Mouse (Mus musculus): ENCODE measurements around the gene Ipo5. TPM values are rescaled to one million over a fixed set of nuclear protein-coding genes. Genes with fewer than 3 reads are reported as not detected.

The Ipo5 gene
- total and polyA plus RNA-seq, 2 experiments from 2014 or later = 46.5 to 65.4 TPM

- WGBS = 83% methylated on average over 1 of the region's 5 CpGs
These were observed 30.4 kb upstream of the Ipo5 start for GRCm38 (mm10) chr14:120880601-120881000.

GRCm38 (mm10) chr14:120881054-120881453 is 30.0 kb upstream of the Ipo5 start:
- DNase-seq (ENCODE audit: low spot score) = no peak
- Histone ChIP-seq H3K9ac (replicated peaks; ENCODE audit: low read length, poor library complexity, severe bottlenecking) (no peak overlapping the region), H3K4me3 (ENCODE audit: low read depth, low read length) (no peak overlapping the region), H3K4me2 (ENCODE audit: low read depth, low read length, poor library complexity, severe bottlenecking) (no peak overlapping the region), H3K27me3 (ENCODE audit: insufficient read depth, low read length) (no peaks in the 10 kb centered on the region), H3K27ac (ENCODE audit: low read depth, low read length) (no peak overlapping the region), H3K4me1 (ENCODE audit: insufficient read depth, low read length) (no peaks in the 10 kb centered on the region), H3K36me3 (ENCODE audit: insufficient read depth, low read length) (no peaks in the 10 kb centered on the region), H3K9me3 (ENCODE audit: low read length) (no peaks in the 10 kb centered on the region)
- no peak for ATAC-seq (ENCODE audit: low FRiP score)
- TF ChIP-seq CTCF (IDR thresholded peaks at IDR 0.05) = no peak
- WGBS = 91% methylated on average over 9 of the region's 9 CpGs

More at GRCm38 (mm10) chr14:120880601-120881000, 30.4 kb upstream of the Ipo5 start:
- ATAC-seq (ENCODE audit: low FRiP score) (no peak), DNase-seq (ENCODE audit: low spot score) (no peak)
- no peak overlapping the region for H3K4me3 ChIP-seq (ENCODE audit: low read depth, low read length)
- H3K4me2 ChIP-seq (ENCODE audit: low read depth, low read length, poor library complexity, severe bottlenecking) = no peak overlapping the region
- H3K4me1 ChIP-seq (ENCODE audit: insufficient read depth, low read length) = no peaks in the 10 kb centered on the region
- no peaks in the 10 kb centered on the region for H3K27me3 ChIP-seq (ENCODE audit: insufficient read depth, low read length)
- no peaks in the 10 kb centered on the region for H3K9me3 ChIP-seq (ENCODE audit: low read length)
- no peaks in the 10 kb centered on the region for H3K36me3 ChIP-seq (ENCODE audit: insufficient read depth, low read length)
- H3K9ac ChIP-seq (replicated peaks; ENCODE audit: low read length, poor library complexity, severe bottlenecking) = no peak overlapping the region
- no peak for TF ChIP-seq CTCF (IDR thresholded peaks at IDR 0.05)
- no peak overlapping the region for H3K27ac ChIP-seq (ENCODE audit: low read depth, low read length)

- Histone ChIP-seq H3K27ac (ENCODE audit: low read depth, low read length) (no peak overlapping the region), H3K36me3 (ENCODE audit: insufficient read depth, low read length) (no peaks in the 10 kb centered on the region), H3K9ac (replicated peaks; ENCODE audit: low read length, poor library complexity, severe bottlenecking) (no peak overlapping the region), H3K4me3 (ENCODE audit: low read depth, low read length) (no peak overlapping the region), H3K27me3 (ENCODE audit: insufficient read depth, low read length) (no peaks in the 10 kb centered on the region), H3K4me1 (ENCODE audit: insufficient read depth, low read length) (no peaks in the 10 kb centered on the region), H3K4me2 (ENCODE audit: low read depth, low read length, poor library complexity, severe bottlenecking) (no peak overlapping the region), H3K9me3 (ENCODE audit: low read length) (no peaks in the 10 kb centered on the region)
- ATAC-seq (ENCODE audit: low FRiP score) = no peak
- no peak for TF ChIP-seq CTCF (IDR thresholded peaks at IDR 0.05)
- 94% methylated on average over 11 of the region's 11 CpGs for WGBS
- no peak for DNase-seq (ENCODE audit: low spot score)
These were observed 22.3 kb upstream of the Ipo5 start for GRCm38 (mm10) chr14:120888681-120889080.

GRCm38 (mm10) chr14:120892369-120892768 is 18.7 kb upstream of the Ipo5 start:
- no peak overlapping the region for H3K4me3 ChIP-seq (ENCODE audit: low read depth, low read length)
- DNase-seq (ENCODE audit: low spot score) (no peak), ATAC-seq (ENCODE audit: low FRiP score) (no peak)
- no peaks in the 10 kb centered on the region for H3K27me3 ChIP-seq (ENCODE audit: insufficient read depth, low read length)
- TF ChIP-seq CTCF (IDR thresholded peaks at IDR 0.05) = no peak
- H3K9me3 ChIP-seq (ENCODE audit: low read length) = no peaks in the 10 kb centered on the region
- H3K9ac ChIP-seq (replicated peaks; ENCODE audit: low read length, poor library complexity, severe bottlenecking) = no peak overlapping the region
- H3K36me3 ChIP-seq (ENCODE audit: insufficient read depth, low read length) = no peaks in the 10 kb centered on the region
- no peaks in the 10 kb centered on the region for H3K4me1 ChIP-seq (ENCODE audit: insufficient read depth, low read length)
- no peak overlapping the region for H3K4me2 ChIP-seq (ENCODE audit: low read depth, low read length, poor library complexity, severe bottlenecking)
- no peak overlapping the region for H3K27ac ChIP-seq (ENCODE audit: low read depth, low read length)
- 76% methylated on average over 8 of the region's 8 CpGs for WGBS

GRCm38 (mm10) chr14:120896613-120897012 is 14.4 kb upstream of the Ipo5 start:
- Histone ChIP-seq H3K4me1 (ENCODE audit: insufficient read depth, low read length) (no peaks in the 10 kb centered on the region), H3K36me3 (ENCODE audit: insufficient read depth, low read length) (no peaks in the 10 kb centered on the region), H3K4me2 (ENCODE audit: low read depth, low read length, poor library complexity, severe bottlenecking) (no peak overlapping the region), H3K4me3 (ENCODE audit: low read depth, low read length) (no peak overlapping the region), H3K9me3 (ENCODE audit: low read length) (no peaks in the 10 kb centered on the region), H3K27ac (ENCODE audit: low read depth, low read length) (no peak overlapping the region), H3K9ac (replicated peaks; ENCODE audit: low read length, poor library complexity, severe bottlenecking) (no peak overlapping the region), H3K27me3 (ENCODE audit: insufficient read depth, low read length) (no peaks in the 10 kb centered on the region)
- WGBS = 79% methylated on average over 11 of the region's 11 CpGs
- no peak for TF ChIP-seq CTCF (IDR thresholded peaks at IDR 0.05)
- DNase-seq (ENCODE audit: low spot score) (no peak), ATAC-seq (ENCODE audit: low FRiP score) (no peak)

GRCm38 (mm10) chr14:120898876-120899275 is 12.1 kb upstream of the Ipo5 start:
- Histone ChIP-seq H3K4me1 (ENCODE audit: insufficient read depth, low read length) (no peaks in the 10 kb centered on the region), H3K4me3 (ENCODE audit: low read depth, low read length) (no peak overlapping the region), H3K9ac (replicated peaks; ENCODE audit: low read length, poor library complexity, severe bottlenecking) (no peak overlapping the region), H3K27me3 (ENCODE audit: insufficient read depth, low read length) (no peaks in the 10 kb centered on the region), H3K4me2 (ENCODE audit: low read depth, low read length, poor library complexity, severe bottlenecking) (no peak overlapping the region), H3K36me3 (ENCODE audit: insufficient read depth, low read length) (no peaks in the 10 kb centered on the region), H3K27ac (ENCODE audit: low read depth, low read length) (no peak overlapping the region), H3K9me3 (ENCODE audit: low read length) (no peaks in the 10 kb centered on the region)
- ATAC-seq (ENCODE audit: low FRiP score) (no peak), DNase-seq (ENCODE audit: low spot score) (no peak)
- no peak for TF ChIP-seq CTCF (IDR thresholded peaks at IDR 0.05)
- WGBS = 73% methylated on average over 3 of the region's 3 CpGs
